Mouse (Mus musculus) cerebellum, adult 2 months (tissue): ENCODE measurements around the gene Gstm7. TPM values are rescaled to one million over a fixed set of nuclear protein-coding genes. Genes with fewer than 3 reads are reported as not detected.

Source experiments
- DNase-seq, 2 experiments: peaks; one replicate each; pipeline ENCODE4 v3.0.0; 2021
- H3K27ac ChIP-seq: fragments of 200-500 bp; 2 replicates; pipeline ENCODE4 v1.5.1; 2012; ENCODE audit warnings: low read length, control low read depth, inconsistent platforms; ENCODE audit not compliant: insufficient read depth
- H3K27me3 ChIP-seq: fragments of 200-500 bp; 2 replicates; pipeline ENCODE4 v1.6.1; 2012; ENCODE audit warnings: inconsistent platforms, mild to moderate bottlenecking, low read length, moderate library complexity; ENCODE audit not compliant: control insufficient read depth, insufficient read depth
- H3K4me1 ChIP-seq: fragments of 200-500 bp; 2 replicates; pipeline ENCODE4 v1.6.1; 2011; ENCODE audit warnings: low read length; ENCODE audit not compliant: control insufficient read depth, insufficient read depth
- H3K4me3 ChIP-seq: fragments of 200-500 bp; replicated peaks from 2 replicates; pipeline ENCODE3; 2011; ENCODE audit warnings: mild to moderate bottlenecking, low read depth, low read length, control low read depth; ENCODE audit not compliant: insufficient read depth
- CTCF ChIP-seq: fragments of 200-500 bp; IDR thresholded peaks from 2 replicates; pipeline ENCODE4 v1.5.1; 2011; ENCODE audit warnings: low read depth, mild to moderate bottlenecking, control low read depth, low read length, moderate library complexity, borderline replicate concordance; ENCODE audit not compliant: insufficient read depth
- POLR2A ChIP-seq: fragments of 200-500 bp; IDR thresholded peaks from 2 replicates; pipeline ENCODE4 v1.6.1; 2011; ENCODE audit warnings: low read length, control low read depth, borderline replicate concordance; ENCODE audit not compliant: insufficient read depth
- WGBS: fragments of 180-500 bp; shearing (Covaris S2); methylation state at CpG from one replicate; pipeline ENCODE4 v1.1.7; 2018; 5-methylcytosine and 5-hydroxymethylcytosine counted together
- polyA plus RNA-seq: library from polyadenylated mRNA; depleted of rRNA; stranded (reverse); fragments of >200 nt; gene quantifications from 2 replicates; pipeline ENCODE4 v1.2.3, GENCODE M21; 2012; rRNA removed

Gstm7 gene
- polyA plus RNA-seq, 1 experiment, result 53.9 TPM

GRCm38 (mm10) chr3:107887674-107888495, 43.7 kb downstream of the Gstm7 start:
- no peaks in the 10 kb centered on the region for H3K4me1 ChIP-seq
- TF ChIP-seq POLR2A (no peak), CTCF (no peak)
- WGBS, result 41% methylated on average over 9 of the region's 9 CpGs
- H3K27me3 ChIP-seq, result no peaks in the 10 kb centered on the region
- no peak overlapping the region for H3K4me3 ChIP-seq
- peak in 1 of 2 experiments; percentile 53 for DNase-seq
- H3K27ac ChIP-seq, result peak overlapping the region; percentile 71; the same call in 1 of the 2 replicates

DNA sequence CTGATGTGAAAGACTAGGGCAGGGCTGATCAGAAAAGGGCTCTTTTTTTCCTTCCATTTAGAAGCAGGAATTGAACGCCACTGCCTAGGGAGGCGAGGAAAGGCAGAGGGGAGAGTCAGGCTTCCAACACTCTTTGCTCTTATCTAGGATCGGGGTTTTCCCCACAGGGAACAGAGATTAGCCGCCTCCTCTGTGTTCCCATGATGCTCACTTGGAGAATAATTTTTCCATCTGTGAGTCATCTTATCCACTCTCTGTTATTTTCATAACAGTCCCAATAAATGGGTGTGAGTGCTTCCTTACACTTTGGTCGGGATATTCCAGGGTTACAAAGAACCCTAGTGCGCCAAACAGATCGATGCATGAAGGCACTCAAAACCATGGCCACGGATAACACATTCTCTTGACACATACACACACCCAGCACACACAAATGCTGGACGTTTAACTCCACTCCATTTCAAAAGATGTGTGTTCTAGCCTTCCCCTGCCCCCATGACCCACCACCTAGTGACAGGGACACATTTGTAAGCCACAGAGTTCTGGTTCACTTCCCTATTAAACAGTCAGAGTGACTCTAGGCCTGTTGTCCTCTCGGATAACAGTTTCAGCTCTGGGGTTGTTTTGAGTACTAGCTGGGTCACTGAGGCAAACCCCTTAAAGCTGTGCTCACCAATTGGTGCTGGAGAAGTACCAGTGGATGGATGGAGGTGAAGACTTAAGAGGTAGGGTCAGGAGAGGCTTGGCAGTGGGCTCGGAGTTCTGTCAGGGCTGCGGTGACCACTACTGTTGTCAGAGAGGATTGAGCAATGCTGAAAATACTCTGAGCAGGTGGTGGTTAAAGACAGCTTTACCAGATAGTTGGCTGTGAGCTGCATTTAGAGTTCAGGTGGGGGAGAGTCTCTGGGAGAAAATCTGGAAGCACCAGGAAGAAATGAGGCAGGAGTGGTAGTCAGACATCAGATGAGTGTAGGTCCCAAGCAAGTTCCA, 53.6 kb downstream of the Gstm7 start:
- H3K27ac ChIP-seq, result no peak overlapping the region
- H3K4me1 ChIP-seq, result no peaks in the 10 kb centered on the region
- 85% methylated on average over 12 of the region's 12 CpGs for WGBS
- no peaks in the 10 kb centered on the region for H3K27me3 ChIP-seq
- DNase-seq, result no peak
- no peak for TF ChIP-seq POLR2A
- no peak for TF ChIP-seq CTCF
- H3K4me3 ChIP-seq, result no peak overlapping the region

- Histone ChIP-seq H3K4me1 (no peaks in the 10 kb centered on the region), H3K4me3 (no peak within 1 kb of the TSS), H3K27me3 (no peaks in the 10 kb centered on the region), H3K27ac (no peak within 1 kb of the TSS)
- 87% methylated on average over 5 of the region's 5 CpGs for WGBS
- no peak for DNase-seq
- no peak for TF ChIP-seq POLR2A
- no peak for TF ChIP-seq CTCF
Observed at GRCm38 (mm10) chr3:107877005-107877404, 54.6 kb downstream of the Gstm7 start, which contains the start of gene Eps8l3. Gene Eps8l3, plus strand, starts transcription at chr3:107877229.

Other genes starting within 250 kb of the Gstm7 start
- gene Ahcyl1, start 235.3 kb downstream of the Gstm7 start, polyA plus RNA-seq, result 386 and 408 TPM in 2 replicates
- gene Csf1, start 171.3 kb downstream of the Gstm7 start, polyA plus RNA-seq, result 18.3 and 20.9 TPM in 2 replicates
- gene Eps8l3, start 54.6 kb downstream of the Gstm7 start, polyA plus RNA-seq, result 0.05 TPM in 2 replicates
- 252 and 282 TPM in 2 replicates for gene Gstm5, start 36.0 kb downstream of the Gstm7 start, polyA plus RNA-seq
- gene Gstm6, start 11.9 kb upstream of the Gstm7 start, polyA plus RNA-seq, result 4.1 and 4.6 TPM in 2 replicates
- not detected in 2 replicates for gene Gstm3, start 37.5 kb upstream of the Gstm7 start, polyA plus RNA-seq
- 3.9 and 5.7 TPM in 2 replicates for gene Gstm2, start 54.6 kb upstream of the Gstm7 start, polyA plus RNA-seq
- 323 and 346 TPM in 2 replicates for gene Gstm1, start 86.2 kb upstream of the Gstm7 start, polyA plus RNA-seq
- 11.3 and 11.8 TPM in 2 replicates for gene Gstm4, start 113.1 kb upstream of the Gstm7 start, polyA plus RNA-seq
- gene Ampd2, start 154.8 kb upstream of the Gstm7 start, polyA plus RNA-seq, result 135 and 140 TPM in 2 replicates
- 0.11 and 0.47 TPM in 2 replicates for gene Gnat2, start 161.0 kb upstream of the Gstm7 start, polyA plus RNA-seq
- gene Gnai3, start 214.3 kb upstream of the Gstm7 start, polyA plus RNA-seq, result 25.6 and 27.4 TPM in 2 replicates
- 6.2 and 6.5 TPM in 2 replicates for gene Gpr61, start 223.1 kb upstream of the Gstm7 start, polyA plus RNA-seq